Mouse (Mus musculus) intestine, postnatal 0 days (tissue): ENCODE measurements around the gene Gm43191. TPM values are rescaled to one million over a fixed set of nuclear protein-coding genes. Genes with fewer than 3 reads are reported as not detected.

ENCODE experiments used
- ATAC-seq: fragments of 200-750 bp; cut with Nextera tagmentation; 2 replicates; pipeline ENCODE4 v1.8.0; 2017; ENCODE audit warnings: mild to moderate bottlenecking, moderate TSS enrichment, moderate library complexity
- H3K27ac ChIP-seq: fragments of 300-500 bp; sonication (generic); 2 replicates; pipeline ENCODE4 v1.5.1; 2014; ENCODE audit warnings: mild to moderate bottlenecking, low read depth, low read length, moderate library complexity
- H3K27me3 ChIP-seq: fragments of 300-500 bp; sonication (generic); replicated peaks from 2 replicates; pipeline ENCODE4 v1.6.1; 2014; ENCODE audit warnings: low read length, mixed read lengths; ENCODE audit not compliant: control insufficient read depth, insufficient read depth
- H3K36me3 ChIP-seq: fragments of 300-500 bp; sonication (generic); 2 replicates; pipeline ENCODE4 v1.6.1; 2014; ENCODE audit warnings: mild to moderate bottlenecking, moderate library complexity; ENCODE audit not compliant: control insufficient read depth, insufficient read depth
- H3K4me1 ChIP-seq: fragments of 300-500 bp; sonication (generic); replicated peaks from 2 replicates; pipeline ENCODE4 v1.6.1; 2014; ENCODE audit warnings: antibody characterized with exemption, low read length, mixed read lengths; ENCODE audit not compliant: control insufficient read depth, insufficient read depth
- H3K4me2 ChIP-seq: fragments of 300-500 bp; sonication (generic); replicated peaks from 2 replicates; pipeline ENCODE4 v1.6.1; 2014; ENCODE audit warnings: low read depth, mild to moderate bottlenecking, moderate library complexity
- H3K4me3 ChIP-seq: fragments of 300-500 bp; sonication (generic); 2 replicates; pipeline ENCODE4 v1.5.1; 2014; ENCODE audit warnings: low read depth, low read length
- H3K9ac ChIP-seq: fragments of 300-500 bp; sonication (generic); 2 replicates; pipeline ENCODE4 v1.6.1; 2014; ENCODE audit warnings: mild to moderate bottlenecking, low read depth, low read length
- H3K9me3 ChIP-seq: fragments of 300-500 bp; sonication (generic); 2 replicates; pipeline ENCODE4 v1.6.1; 2016; ENCODE audit warnings: mixed run types; ENCODE audit not compliant: control insufficient read depth
- CTCF ChIP-seq: sonication (generic); IDR thresholded peaks from 2 replicates; pipeline ENCODE4 v1.5.1; 2016; ENCODE audit warnings: low read depth, mild to moderate bottlenecking, control low read depth, antibody characterized with exemption, moderate library complexity
- WGBS: fragments of 180-500 bp; shearing (Covaris S2); extraction: QIAGEN DNeasy Blood & Tissue Kit; methylation state at CpG from one replicate; pipeline ENCODE4 v1.1.7; 2014; 5-methylcytosine and 5-hydroxymethylcytosine counted together
- polyA plus RNA-seq: library from polyadenylated mRNA; unstranded; fragments of >200 nt; fragmentation: Nextera tagmentation; extraction: Ambion mirVana; gene quantifications from 2 replicates; pipeline ENCODE4 v1.2.1, GENCODE M21; 2015

The Gm43191 gene
- polyA plus RNA-seq = not detected in 2 replicates

DNA sequence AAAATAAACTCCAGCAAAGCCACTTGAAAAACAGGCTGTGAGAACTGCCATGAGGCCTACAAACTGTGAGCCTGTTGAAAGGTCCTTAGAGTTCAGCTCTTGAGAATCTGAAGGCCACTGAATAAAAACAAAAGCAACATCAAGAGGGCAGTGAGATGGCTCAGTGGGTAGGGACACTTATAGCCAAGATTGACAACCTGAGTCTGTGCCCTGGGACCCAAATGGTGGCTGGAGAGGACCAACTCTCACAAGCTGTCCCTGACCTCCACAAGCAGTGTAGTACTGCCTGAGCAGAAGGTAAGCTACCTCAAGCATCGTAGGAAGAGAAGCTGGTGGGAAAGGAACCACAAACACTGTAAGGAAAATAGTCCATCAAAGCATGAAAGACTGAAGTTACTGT is at the start of gene Gm43191:
Gene Gm43191 (minus strand): TSS at position 101 of the 400 bp plus-strand sequence.
- H3K36me3 ChIP-seq = peaks cover 8% of the 10 kb centered on the region; the same call in 1 of the 2 replicates
- no peak within 1 kb of the TSS for H3K4me2 ChIP-seq
- no peak for ATAC-seq
- no peak within 1 kb of the TSS for H3K4me3 ChIP-seq
- 96% methylated on average over 1 of the region's 1 CpGs for WGBS
- TF ChIP-seq CTCF = no peak
- no peaks in the 10 kb centered on the region for H3K27me3 ChIP-seq
- H3K4me1 ChIP-seq = no peaks in the 10 kb centered on the region
- H3K27ac ChIP-seq = no peak within 1 kb of the TSS
- no peak within 1 kb of the TSS for H3K9ac ChIP-seq
- H3K9me3 ChIP-seq = no peaks in the 10 kb centered on the region

DNA sequence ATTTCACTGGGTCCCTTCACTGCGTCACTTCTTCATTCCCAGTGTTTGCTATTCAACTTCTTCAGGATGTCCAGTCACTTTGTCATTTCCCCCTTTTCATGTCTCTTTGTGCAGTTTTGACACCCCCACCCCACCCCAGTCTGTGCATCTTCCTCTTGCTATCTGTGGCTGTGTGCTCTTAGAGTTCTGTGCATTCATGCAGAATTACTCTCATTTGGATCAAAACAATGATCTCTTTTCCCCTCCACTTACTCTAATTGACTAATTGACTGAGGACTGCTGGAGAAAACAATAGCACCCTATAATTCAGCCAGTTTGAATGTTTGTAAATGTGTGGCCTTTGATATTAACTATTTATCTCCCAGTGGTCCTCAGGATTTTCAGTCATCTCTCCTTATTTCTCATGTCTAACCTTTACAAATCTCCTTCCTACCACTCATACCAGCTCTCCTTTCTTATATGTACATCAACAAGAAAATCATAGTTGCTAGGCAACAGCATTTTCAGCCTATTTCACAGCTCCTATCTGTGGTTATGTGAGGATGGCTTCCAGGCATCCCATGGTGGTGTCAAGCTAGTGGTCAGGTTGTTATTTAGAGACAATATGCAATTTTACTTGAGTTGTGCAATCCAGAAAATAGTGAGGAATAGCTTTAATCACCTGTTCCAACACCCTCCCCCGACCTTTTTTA is 48.6 kb upstream of the Gm43191 start:
- H3K27me3 ChIP-seq = no peaks in the 10 kb centered on the region
- no peak for TF ChIP-seq CTCF
- no peaks in the 10 kb centered on the region for H3K9me3 ChIP-seq
- H3K27ac ChIP-seq = no peak overlapping the region
- no peak overlapping the region for H3K4me3 ChIP-seq
- WGBS = 76% methylated on average over 2 of the region's 2 CpGs
- no peak overlapping the region for H3K4me2 ChIP-seq
- no peak for ATAC-seq
- H3K36me3 ChIP-seq = no peaks in the 10 kb centered on the region
- H3K9ac ChIP-seq = no peak overlapping the region
- H3K4me1 ChIP-seq = no peaks in the 10 kb centered on the region

DNA sequence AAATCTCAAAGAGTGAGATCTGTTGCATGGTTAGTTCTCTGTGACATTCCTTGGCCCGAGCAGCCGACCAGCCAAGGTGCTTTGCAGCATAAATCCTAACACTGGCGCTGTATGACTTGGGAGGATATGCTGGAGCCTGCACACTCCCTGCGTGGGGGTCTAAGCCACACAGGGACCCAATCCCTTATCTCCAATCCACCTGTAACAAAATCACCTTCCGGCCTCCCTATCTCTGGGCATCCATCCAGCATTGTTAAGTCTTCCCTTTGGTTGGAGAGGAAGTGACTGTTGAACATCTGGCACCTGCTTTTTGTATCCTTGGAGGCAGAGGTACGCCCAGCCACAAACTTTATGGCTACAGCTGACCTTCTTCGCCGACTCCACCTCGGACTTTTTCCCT is 45.7 kb upstream of the Gm43191 start:
- ATAC-seq = peak; percentile 80
- H3K36me3 ChIP-seq = no peaks in the 10 kb centered on the region
- no peaks in the 10 kb centered on the region for H3K9me3 ChIP-seq
- no peak for TF ChIP-seq CTCF
- no peak overlapping the region for H3K4me3 ChIP-seq
- no peaks in the 10 kb centered on the region for H3K4me1 ChIP-seq
- 25% methylated on average over 9 of the region's 9 CpGs for whole genome bisulfite sequencing
- peak overlapping the region; percentile 37 for H3K4me2 ChIP-seq
- no peak overlapping the region; the same call in 1 of the 2 replicates for H3K27ac ChIP-seq
- no peaks in the 10 kb centered on the region for H3K27me3 ChIP-seq
- no peak overlapping the region for H3K9ac ChIP-seq

DNA sequence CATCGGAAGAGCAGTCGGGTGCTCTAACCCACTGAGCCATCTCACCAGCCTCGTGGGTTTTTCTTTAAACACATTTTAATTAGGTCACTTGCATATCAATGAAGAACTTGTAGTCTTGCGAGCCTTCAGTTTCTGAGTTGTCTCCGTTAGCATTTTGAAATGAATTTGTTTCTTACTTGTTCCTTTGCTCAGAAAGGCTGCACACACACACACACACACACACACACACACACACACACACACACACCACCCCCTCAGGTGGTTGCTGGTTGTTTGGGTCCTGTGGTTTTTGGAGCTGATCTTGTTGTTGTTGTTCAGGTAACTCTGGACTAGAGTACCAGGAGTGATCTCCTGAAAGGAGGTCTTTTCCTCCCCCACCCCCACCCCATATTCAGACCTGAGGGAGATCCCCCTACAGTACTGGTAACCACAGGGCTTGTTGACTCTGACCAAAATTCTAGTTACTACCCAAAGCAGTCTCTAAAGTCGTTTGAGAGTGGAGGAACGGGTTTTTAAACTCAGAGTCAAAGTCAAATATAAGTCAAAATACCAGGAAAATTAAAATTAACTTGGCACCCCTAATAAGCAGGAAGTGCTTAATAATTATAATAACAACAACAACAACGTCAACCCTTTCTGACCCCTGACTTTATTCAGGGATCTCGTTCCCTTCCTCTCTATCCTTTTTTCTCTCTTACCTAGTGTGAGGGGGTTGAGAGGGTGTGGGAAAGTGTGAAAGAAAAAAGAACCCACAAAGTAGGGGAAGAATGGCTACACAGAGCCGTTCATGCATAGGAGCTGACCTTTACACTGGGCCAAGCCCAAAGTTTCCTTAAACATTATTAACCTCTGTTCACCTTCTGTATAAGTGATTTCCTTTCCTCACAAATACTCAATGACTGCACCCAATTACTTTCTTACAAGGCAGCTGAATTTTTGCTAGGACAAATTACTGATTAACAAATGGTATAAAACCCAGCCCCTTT is 42.7 kb upstream of the Gm43191 start:
- no peak overlapping the region for H3K27ac ChIP-seq
- H3K9ac ChIP-seq = no peak overlapping the region
- no peaks in the 10 kb centered on the region for H3K36me3 ChIP-seq
- TF ChIP-seq CTCF = no peak
- H3K9me3 ChIP-seq = no peaks in the 10 kb centered on the region
- H3K4me1 ChIP-seq = no peaks in the 10 kb centered on the region
- H3K4me2 ChIP-seq = no peak overlapping the region
- no peak overlapping the region for H3K4me3 ChIP-seq
- H3K27me3 ChIP-seq = no peaks in the 10 kb centered on the region
- 60% methylated on average over 10 of the region's 10 CpGs for WGBS
- ATAC-seq = no peak

DNA sequence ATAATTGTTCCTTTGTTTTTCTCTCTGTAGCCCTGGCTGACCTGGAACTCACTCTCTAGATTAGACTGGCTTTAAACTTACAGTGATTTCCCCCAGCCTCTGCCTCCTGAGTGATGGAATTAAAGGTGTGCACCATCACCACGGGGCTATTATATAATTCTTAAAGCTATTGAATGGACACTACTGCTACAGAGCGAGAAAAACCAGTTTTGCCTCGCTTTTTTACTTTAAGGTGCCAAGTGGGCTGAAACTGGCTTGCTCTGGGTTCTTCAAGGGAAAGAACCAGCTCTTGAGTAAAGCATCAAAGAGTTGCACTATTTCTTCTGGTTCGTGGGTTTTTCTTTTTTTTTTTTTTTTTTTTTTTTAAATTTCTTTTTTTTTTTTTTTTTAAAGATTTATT is 41.9 kb upstream of the Gm43191 start:
- WGBS = 60% methylated on average over 4 of the region's 4 CpGs
- H3K4me1 ChIP-seq = no peaks in the 10 kb centered on the region
- no peak for TF ChIP-seq CTCF
- H3K9ac ChIP-seq = no peak overlapping the region
- H3K9me3 ChIP-seq = no peaks in the 10 kb centered on the region
- no peak overlapping the region for H3K4me2 ChIP-seq
- no peak overlapping the region for H3K27ac ChIP-seq
- H3K27me3 ChIP-seq = no peaks in the 10 kb centered on the region
- no peak for ATAC-seq
- H3K4me3 ChIP-seq = no peak overlapping the region
- H3K36me3 ChIP-seq = no peaks in the 10 kb centered on the region

DNA sequence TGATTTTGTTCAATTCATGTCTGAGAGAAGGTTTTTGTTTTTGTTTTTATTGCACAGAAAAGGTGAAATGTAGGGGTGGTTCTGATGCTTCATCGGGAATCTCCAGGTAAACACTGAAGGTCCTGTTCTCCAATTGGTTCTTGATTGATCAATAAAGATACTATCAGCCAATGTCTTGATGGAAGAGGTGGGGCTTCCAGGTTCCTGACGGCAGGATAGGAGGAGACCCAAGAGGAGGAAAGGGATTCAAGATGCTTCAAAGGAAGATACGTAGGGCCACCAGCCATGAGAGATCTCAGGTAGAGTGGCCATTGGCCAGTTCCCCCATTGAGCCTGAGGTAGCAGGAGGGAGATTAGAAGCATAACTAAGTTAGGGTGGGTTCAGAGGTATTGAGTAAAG is 37.9 kb upstream of the Gm43191 start:
- Histone ChIP-seq H3K4me2 (no peak overlapping the region), H3K4me3 (no peak overlapping the region), H3K27me3 (no peaks in the 10 kb centered on the region), H3K9me3 (no peaks in the 10 kb centered on the region), H3K36me3 (no peaks in the 10 kb centered on the region), H3K27ac (no peak overlapping the region), H3K9ac (no peak overlapping the region), H3K4me1 (no peaks in the 10 kb centered on the region)
- WGBS = 54% methylated on average over 3 of the region's 3 CpGs
- no peak for TF ChIP-seq CTCF
- no peak for ATAC-seq
